Mouse (Mus musculus) gastrocnemius, adult 18-20 months (tissue): Measurements from ENCODE around the gene Igsf21. TPM values are rescaled to one million over a fixed set of nuclear protein-coding genes. Genes with fewer than 3 reads are reported as not detected.

ENCODE experiments used
- DNase-seq: peaks from one replicate; pipeline ENCODE4 v3.0.0; 2021; ENCODE audit warnings: low spot score
- total RNA-seq, 2 experiments: library from RNA; stranded (reverse); gene quantifications; 2 replicates each; pipeline ENCODE4 v1.2.3; 2021

The Igsf21 gene
- total RNA-seq, 2 experiments from 2014 or later, result not detected

DNA sequence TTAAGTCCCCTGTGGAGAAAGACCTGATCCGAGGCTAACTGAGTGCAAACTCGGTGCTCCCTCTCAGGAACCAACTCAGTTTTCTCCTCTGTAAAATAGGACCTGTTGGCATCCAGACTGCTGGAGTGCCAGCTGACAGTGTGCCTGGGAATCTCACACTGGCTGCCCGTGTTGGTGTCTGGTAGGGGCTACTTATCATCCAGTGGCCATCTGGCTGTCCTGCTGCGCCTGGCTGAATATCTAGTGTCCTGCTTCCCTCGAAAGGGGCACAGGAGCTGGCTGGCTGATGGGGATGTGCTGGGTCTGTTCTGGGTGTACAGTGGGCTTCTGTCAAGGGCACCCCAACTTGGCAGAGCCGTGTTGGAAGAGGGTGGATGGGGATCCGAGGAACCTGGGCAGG lies 193.5 kb downstream of the Igsf21 start:
- no peak for DNase-seq

- DNase-seq, result no peak
These were observed 194.0 kb downstream of the Igsf21 start for GRCm38 (mm10) chr4:140052575-140052974.

DNA sequence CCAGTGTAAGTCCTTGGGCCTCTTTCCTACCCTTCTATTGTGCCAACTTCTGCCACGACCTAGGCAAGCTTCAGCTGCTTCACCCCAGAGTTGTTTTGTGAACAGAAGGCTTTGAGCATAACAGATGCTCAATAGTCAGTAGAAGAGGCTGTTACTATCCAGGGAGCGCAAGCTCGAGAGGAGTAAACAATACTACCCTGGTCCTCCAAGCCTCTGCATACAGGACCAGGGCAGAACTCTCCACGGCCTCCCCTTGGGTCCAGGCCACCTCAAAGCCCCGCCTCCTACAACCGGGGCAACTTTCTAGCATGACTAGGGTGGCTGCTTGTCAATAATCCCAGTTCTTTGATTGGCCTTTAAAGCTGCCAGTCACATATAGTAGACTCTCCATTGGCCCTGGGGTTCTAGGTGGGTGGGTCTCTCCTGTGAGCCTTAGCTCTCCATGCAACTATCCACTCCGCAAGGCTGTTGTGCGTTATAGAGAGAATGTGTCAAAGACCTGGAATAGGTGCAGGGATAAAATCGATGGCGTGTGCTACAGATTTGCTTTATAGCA lies 198.7 kb downstream of the Igsf21 start:
- no peak for DNase-seq

- DNase-seq, result no peak
These were observed 202.6 kb downstream of the Igsf21 start for GRCm38 (mm10) chr4:140043953-140044352.

- no peak for DNase-seq
These were observed 207.8 kb downstream of the Igsf21 start for GRCm38 (mm10) chr4:140038586-140039411.

- peak; percentile 32 for DNase-seq
These were observed 208.7 kb downstream of the Igsf21 start for GRCm38 (mm10) chr4:140037784-140038387.

DNA sequence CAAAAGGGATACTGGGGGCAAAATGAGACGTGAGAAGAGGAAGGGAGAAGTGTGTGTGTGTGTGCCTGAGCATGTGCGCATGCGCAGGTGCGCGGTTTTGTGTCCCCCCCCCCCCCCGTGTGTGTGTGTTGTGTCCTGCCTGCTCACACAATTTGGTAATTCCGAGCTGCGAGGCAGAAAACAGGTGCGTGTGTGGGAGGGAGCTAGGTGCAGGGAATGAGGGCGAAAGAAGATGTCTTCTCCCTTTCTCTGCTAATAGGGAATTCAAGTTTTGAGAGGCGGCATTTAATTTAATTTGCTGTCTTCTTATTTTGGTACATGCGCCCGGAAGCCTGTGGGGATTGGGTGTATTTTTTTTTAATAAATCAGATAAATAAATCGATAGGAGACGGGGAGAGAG lies 211.4 kb downstream of the Igsf21 start:
- DNase-seq, result no peak

GRCm38 (mm10) chr4:140033394-140033793 lies 213.2 kb downstream of the Igsf21 start:
- DNase-seq, result peak; percentile 10

- peak; percentile 10 for DNase-seq
These were observed 216.2 kb downstream of the Igsf21 start for GRCm38 (mm10) chr4:140030415-140030814.

DNA sequence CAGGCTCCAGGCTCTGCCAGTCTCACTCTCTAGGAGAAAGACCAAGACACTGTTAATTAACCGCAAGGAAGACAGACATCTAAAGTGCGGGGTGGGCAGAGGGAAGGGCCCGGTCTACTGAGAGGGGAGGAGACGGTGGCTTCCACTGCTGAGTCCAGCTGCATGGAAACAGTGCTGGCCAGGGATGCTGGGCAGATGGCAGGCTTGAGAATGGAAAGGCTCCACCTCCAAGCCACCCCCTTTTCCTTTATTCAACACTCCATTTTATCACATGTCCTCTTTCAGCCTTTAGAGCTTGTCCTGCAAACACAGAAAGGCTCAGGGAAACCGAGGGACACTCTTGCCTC lies 216.6 kb downstream of the Igsf21 start:
- no peak for DNase-seq

- DNase-seq, result no peak
These were observed 217.1 kb downstream of the Igsf21 start for GRCm38 (mm10) chr4:140029324-140030039.

GRCm38 (mm10) chr4:140023833-140024232 lies 222.8 kb downstream of the Igsf21 start:
- no peak for DNase-seq

GRCm38 (mm10) chr4:140015916-140016315 lies 230.7 kb downstream of the Igsf21 start:
- DNase-seq, result no peak

DNA sequence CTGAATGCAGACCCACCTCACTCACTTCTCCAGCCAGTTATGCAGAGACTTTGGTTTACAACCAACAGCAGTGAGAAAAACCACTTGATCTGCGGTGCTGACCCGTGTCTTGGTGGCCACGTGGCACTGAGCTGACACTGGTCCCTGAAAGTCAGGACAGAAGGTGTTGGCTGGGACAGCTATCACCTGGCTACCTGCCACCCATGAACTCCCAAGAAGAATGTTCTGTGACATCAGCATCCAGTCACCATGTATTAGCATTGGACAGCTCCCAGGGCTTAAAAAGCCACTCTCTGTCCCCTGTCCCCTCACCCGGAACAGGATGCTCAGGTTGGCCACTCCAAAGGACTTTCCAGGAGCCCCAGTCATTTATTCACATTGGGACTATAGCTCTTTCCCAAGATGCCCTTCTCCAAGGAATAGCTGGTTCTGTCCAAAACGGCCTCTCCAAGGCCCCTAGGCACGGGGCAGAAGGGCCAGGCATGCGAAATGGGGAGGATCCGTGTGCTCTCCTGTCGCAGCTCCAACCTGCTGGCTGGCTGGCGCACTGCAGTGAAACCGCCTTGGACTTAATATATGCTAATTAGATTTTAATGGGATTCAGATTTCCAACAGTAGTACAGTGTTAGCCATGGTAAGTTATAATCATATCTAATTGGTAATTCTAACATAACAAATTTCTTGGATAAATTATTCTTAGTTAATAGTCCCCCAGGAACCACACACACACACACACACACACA lies 235.7 kb downstream of the Igsf21 start:
- DNase-seq, result no peak

GRCm38 (mm10) chr4:140004932-140005331 lies 241.7 kb downstream of the Igsf21 start:
- DNase-seq, result no peak

GRCm38 (mm10) chr4:140004170-140004569 lies 242.4 kb downstream of the Igsf21 start:
- no peak for DNase-seq

DNA sequence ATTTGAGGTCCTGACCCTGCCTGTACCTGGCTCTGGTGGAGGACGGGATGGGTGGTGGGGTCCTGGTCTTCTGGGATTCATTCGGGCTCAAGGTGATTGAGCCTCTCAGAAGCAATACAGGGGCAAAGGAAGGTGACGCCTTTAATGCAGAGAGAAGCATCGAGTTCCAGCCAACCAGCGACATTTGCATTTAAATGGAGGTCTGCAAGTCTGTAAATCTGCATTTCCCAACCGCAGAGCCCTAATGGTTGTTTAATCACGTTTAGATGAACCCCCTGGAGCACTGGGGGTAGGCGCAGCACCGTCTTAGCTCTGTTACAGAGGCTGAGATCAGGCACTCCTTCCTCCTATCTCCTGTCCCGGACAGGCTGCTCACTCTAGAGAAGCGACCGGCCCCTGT lies 244.5 kb downstream of the Igsf21 start:
- DNase-seq, result no peak

- no peak for DNase-seq
These were observed 245.7 kb downstream of the Igsf21 start for GRCm38 (mm10) chr4:140000911-140001310.

DNA sequence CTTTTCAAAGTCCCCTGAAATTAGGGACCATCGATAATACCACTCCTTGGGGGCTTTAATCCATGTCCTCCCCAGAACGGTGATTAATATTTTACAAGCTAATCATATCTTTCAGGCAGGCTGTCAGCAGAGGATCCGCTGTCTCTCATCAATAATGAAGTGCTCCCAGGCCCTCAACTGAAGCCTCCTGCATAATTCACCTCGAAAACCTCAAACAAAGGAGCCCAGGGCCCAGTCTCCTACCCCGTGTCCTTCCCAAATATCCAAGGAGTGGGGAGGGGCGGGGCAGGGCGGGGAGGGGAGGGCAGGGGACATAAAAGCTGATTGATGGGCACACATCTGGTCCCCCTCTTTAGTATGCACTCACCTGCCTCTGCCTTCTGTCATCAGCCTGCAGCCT lies 247.6 kb downstream of the Igsf21 start:
- DNase-seq, result no peak

DNA sequence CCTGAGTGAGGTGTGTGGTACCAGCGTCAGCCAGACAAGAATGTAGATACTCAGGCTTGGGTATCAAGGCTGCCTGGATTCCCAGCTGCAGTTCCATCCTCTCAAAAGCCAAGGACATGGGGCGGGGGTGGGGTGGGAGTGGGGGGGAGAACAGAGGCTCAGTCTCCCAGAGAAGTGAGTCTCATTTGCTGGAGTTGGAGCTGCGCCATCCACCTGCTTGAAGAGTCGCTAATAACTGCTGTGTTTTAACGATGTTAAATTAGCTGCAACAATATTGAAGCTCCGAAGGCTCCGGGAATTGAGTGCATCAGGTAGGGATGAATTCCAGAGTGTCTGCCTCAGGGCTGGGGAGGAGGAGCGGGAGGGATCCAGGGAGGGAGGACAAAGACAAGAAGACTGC lies 250.9 kb downstream of the Igsf21 start:
- no peak for DNase-seq

DNA sequence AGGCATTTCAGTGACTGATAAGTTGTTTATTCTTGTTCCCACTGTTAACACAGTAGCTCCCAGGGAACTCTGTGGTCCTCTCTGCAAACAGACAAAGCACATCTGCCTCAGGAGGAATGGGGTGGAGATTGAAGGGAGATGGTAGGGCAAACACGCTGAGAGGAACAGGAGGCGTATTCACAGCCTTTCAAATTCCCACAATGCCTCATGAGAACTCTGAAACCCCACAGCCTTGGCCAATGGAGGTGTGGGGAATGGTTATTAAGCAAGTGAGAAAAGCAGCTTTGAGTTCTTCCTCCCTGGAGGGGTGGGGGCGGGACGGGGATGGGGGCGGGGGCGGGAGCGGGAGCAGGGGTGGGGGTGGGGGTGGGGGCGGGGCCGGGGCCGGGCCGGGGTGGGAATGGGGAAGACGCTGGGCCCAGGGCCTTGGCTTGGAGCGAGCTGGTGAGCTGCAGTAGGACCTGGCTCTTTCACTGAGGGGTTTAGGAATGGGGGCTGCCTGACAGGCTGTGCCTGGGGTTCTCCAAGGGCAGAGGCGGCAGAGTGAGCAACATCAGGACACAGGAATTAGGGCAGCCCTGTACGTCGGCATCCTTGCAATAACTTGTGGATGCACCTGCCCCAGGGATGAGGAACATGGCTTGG lies 253.4 kb downstream of the Igsf21 start:
- DNase-seq, result no peak
